Mouse (Mus musculus): Measurements from ENCODE around the gene Sbno2. TPM values are rescaled to one million over a fixed set of nuclear protein-coding genes. Genes with fewer than 3 reads are reported as not detected.
"Not testable (repeated sequence)": the region's sequence is repeated elsewhere in the genome, so short reads cannot be mapped to it uniquely, and the experiment has no call there.

The Sbno2 gene
- total RNA-seq, 2 experiments from 2014 or later: 9.2 to 20.9 TPM

DNA sequence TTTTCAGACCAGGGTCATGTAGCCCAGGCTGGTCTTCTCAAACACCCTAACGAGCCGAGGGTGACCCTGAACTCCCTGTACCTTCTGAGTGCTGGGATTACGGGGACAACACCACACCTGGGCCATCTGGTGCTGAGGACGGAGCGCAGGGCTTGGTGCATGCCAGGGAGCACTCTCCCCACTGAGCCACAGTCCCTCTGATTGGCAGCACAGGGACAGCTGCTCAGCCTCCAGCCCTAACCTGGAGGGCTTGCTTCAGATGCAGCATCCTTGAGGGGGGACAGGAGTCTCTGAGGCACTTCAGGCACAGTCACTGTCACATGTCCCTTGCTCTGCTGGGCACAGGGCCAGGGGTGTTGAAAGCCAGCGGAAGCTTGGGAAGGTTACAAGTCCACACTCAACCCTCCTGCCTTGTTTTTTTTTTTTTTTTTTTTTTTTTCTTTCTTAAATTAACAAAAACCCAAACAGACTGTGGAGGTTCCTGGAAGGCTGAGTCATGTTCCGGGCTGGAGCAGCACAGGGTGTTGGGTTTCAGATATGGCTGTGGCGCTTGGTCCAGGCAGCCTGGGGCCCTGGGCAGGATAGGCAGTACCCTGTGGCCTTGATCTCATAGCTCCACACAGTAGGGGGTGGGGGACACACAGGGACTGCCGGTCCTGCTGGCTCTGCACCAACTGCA, 34.4 kb downstream of the Sbno2 start:
- ATAC-seq (replicated peaks; ENCODE audit: low FRiP score, poor library complexity, severe bottlenecking): peak; percentile 70

DNA sequence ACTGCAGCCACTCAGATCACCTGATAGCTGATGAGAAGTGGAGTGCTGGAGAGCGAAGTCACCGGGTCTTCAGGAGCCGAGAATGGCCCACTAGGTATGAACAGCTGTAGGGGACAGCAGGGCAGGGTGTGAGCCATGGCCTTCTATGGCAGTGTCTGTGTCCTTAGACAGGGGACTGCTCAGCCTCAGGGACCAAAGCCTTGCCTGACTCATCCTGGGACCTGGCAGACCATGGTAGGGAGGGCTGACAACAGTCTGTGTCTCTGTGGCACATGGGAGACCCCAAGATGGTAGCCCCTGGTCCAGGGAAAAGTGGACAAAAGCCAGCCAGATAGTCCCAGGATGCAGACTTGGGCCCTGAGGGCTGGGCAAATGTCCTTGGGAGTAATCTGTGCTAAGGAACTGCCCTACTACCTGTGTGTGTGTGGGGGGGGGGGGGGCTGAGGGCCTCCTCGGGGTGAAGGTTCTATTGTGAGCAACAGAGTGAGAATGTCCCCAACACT, 35.4 kb downstream of the Sbno2 start:
- ATAC-seq (replicated peaks; ENCODE audit: low FRiP score, poor library complexity, severe bottlenecking): no peak

DNA sequence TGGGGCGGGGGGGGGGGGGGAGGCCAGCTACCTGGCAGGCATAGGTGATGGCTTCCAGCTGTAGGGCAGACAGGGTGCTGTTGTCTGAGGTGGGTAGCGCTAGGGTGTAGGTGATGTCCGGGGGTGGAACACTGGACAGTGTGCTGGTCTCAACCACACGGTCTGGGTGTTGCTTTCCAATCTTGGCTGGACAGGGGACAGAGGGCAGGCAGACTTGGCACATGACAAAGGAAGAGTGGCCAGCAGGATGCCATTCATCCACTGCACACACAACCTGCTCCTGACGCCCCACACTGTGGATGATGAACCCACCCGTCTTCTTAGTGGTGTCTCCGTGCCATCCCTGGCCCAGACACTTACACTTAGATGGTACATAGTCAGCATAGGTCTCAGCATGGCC, 36.1 kb downstream of the Sbno2 start:
- ATAC-seq (replicated peaks; ENCODE audit: low FRiP score, poor library complexity, severe bottlenecking): no peak

DNA sequence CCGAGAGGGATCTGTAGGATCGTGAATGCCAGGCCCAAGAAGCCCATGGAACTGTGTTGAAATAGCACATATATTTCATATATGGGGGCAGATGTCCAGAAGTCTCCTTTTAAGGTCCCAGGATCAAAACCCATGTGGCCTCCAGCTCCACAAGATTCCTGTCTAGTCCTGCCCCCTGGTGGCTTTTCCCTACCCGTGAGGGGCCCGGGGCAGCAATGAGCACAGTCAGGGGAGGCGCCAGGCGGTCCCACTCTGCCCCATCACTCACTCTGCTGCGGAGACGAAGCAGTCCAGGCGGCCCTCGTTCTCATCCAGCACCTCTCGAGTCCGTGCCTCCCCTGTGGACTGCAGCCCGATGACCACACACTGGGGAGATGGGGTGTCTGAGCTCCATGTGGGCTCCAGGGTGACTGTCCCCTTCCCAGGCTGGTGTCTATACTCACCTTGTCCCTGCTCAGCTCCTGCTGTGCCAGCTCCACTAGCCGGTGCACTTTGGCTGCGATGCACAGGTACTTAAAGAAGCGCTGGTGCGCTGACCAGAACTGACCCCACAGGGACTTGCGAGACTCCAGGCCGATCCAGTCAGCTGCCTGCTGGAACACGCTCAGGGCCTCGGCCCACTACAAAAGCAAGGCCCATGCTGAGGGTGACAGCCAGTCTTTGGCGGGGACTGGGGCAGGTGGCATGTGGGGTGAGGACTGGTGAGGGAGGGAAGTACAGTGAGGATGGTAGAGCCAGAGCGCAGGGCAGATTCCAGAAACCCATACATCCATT, 41.3 kb downstream of the Sbno2 start:
- ATAC-seq (replicated peaks; ENCODE audit: low FRiP score, poor library complexity, severe bottlenecking): no peak

DNA sequence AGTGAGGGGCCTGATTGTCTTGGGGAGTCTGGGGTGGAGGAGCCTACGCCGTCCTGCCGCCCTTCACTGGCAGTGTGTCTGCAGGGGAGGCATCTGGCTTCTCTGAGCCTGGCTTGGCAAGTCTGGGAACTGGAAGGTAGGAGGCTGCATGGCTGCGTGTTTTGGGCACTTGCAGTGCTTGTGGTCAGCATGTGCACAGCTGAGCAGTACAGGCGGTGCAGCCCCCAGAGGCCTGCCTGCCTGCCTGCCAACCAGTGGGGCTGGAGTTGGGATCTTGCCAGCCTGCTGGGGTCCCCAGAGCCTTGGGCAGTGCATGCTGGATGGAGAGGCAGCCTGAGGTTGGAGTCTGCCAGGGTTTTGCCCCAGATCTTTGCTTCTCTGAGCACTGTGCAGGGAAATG, 42.3 kb downstream of the Sbno2 start:
- no peak for ATAC-seq (replicated peaks; ENCODE audit: low FRiP score, poor library complexity, severe bottlenecking)

DNA sequence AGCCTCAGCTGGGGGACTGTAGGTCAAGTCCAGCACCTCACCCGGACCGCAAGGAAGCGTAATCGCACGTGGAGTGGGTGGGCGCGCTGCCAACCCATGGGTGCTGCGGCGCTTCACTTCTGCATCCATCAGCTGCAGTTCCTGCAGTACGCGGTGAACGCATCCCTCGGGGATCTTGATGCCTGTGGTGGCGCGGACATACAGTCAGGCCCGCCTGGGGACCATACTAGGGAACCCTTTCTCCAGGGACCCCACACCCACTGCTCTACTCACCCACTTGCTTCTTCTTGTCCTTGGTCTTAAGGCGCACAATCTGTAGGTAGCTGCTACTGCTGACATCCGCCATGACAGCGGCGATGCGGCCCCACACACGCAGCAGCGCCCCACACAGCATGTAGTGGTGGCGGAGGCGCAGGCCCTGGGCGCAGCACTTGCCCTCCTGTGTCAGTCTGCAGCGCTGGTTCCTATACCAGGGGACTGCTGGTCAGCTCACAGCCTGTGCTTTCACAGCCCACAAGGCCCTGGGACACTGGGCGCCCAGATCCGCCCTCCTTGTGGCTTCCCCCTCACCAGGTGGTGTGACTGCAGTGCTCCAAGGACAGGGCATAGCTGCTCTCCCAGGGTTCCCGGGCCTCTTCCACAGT, 47.6 kb downstream of the Sbno2 start:
- no peak for ATAC-seq (replicated peaks; ENCODE audit: low FRiP score, poor library complexity, severe bottlenecking)

DNA sequence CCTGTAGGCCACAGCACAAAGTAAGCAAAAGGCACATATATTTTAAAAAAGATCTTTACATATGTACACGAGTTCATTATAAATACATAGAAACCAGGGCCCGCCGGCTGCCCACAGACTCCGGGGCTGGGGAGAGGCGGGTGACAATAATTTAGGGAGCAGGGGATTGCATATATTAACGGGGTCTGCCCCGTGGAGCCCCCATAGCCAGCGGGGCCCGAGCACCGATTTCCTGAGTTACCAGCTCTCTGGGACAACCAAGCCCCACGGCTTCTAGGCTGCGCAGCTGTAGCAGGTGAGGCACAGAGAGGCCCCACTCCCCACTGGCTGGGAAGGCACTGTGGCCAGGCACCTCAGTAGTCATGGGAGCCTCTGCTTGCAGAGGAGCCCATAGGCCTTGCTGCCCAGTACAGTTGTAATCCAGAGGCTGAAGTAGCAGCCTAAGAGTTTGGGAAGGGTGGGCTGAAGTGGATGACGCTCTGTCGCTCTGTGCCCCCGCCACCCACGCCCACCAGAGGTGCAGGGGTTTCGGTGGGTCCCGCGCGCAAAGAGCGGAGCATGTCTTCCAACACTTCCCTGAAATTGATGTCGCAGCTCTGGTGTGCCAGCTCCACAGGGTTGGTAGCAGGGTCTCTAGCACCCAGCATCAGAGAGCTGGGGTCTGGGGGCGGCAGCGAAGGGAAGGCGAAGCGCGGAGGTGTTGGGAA, 48.2 kb downstream of the Sbno2 start:
- no peak for ATAC-seq (replicated peaks; ENCODE audit: low FRiP score, poor library complexity, severe bottlenecking)

DNA sequence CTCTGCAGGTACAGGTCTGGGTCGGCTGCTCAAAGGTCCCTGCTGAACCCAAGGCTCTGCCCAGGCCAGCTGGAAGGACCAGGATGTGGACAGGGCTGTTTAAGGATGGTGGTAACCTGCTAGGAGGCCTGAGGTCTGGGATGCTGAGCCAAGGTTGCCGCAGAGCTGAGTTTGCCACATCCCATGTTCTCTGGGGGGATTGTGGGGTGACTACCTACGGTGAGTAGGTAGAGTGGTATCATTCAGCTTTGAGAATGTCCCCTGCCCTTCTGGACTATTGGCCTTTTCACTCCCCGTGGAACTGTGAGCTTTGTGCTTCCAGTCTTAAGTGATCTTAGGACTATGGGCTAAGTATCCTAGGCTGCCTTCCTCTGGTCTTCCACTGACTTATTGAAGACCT, 48.9 kb downstream of the Sbno2 start:
- no peak for ATAC-seq (replicated peaks; ENCODE audit: low FRiP score, poor library complexity, severe bottlenecking)

DNA sequence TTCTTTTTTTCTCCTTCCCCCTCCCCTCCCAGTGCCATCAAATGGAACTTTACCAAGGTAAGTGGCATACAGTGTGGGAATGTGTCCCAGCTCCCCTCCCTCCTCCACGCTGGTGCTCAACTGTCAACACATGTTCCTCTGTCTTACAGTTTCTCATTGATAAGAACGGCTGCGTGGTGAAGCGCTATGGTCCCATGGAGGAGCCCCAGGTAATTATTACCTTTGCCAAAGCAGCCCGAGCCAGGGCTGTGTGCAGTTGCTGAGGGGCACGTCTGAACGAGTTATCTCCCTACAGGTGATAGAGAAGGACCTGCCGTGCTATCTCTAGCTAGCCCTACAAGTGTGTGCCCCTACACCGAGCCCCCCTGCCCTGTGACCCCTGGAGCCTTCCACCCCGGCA, 49.5 kb downstream of the Sbno2 start:
- ATAC-seq (replicated peaks; ENCODE audit: low FRiP score, poor library complexity, severe bottlenecking): no peak

DNA sequence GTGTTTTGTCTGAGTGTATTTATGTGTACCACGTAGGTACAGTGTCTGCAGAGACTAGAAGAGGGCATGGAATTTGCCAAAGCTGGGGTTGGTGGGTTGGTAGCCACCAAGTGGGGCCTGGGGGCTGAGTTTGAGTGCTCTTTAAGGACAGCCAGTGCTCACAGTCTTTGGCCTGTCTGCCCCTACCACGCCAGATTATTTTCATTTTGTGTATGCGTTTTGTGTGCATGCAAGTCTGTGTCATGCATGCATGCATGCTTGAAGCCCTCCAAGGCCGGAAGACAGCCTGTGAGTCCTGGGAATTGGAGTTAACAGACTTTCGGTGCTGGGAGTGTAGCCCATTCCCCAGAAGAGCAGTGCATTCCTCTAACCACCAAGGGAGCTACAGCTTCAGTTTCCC, 50.0 kb downstream of the Sbno2 start:
- ATAC-seq (replicated peaks; ENCODE audit: low FRiP score, poor library complexity, severe bottlenecking): no peak

DNA sequence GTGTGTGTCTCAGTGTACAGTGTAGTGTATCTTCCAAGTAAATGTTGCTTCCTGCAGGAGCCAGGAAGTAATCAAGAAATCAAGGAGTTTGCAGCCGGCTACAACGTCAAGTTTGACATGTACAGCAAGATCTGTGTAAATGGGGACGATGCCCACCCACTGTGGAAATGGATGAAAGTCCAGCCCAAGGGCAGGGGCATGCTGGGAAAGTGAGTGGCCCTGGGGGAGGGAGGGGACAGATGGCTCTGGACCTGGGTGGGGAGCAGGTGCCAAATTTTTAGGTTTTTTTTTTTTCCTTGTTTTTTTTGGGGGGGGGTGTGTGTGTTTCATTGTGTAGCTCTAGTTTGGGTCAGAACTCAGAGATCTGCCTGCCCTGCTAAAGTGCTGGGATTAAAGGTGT, 50.5 kb downstream of the Sbno2 start:
- not testable (repeated sequence) for ATAC-seq (replicated peaks; ENCODE audit: low FRiP score, poor library complexity, severe bottlenecking)

DNA sequence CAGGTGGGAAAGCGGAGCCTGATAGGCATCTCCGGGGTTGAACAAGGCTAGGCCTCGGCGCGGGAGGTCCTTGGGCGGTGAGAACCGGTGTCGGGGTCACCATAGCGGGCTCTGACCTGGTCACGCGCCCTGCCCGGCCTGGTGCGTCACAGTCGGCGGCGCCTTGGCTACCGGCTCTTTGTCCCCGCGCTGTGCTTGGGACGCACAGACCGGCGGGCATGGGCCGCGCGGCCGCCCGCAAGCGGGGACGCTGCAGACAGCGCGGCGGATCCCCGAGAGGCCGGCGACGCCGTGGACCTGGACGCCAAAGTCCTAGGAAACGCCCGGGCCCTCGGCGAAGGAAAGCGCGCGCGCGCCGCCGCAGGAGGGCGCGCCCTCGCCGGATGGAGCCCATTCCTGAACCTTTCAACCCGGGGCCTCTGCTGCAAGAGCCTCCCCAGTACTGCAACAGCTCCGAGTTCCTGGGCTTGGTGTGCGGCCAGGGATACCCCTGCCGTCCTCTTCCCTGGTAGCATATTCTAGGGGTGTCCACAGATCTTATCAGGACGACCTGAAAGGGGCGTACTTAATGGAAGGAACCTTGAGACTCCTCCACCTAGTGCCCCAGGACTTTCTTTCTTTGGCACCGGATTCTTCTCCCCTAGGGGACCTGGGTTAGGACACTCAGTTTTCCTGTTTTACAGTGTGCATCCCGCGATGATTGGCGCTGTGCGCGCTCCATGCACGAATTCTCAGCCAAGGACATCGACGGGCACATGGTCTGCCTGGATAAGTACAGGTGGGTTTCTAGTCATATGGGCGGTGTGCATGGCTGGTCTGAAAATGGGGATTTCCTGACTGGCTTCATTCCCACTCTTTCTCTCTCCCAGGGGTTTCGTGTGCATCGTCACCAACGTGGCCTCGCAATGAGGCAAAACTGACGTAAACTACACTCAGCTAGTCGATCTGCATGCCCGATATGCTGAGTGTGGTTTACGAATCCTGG, 51.2 kb downstream of the Sbno2 start:
- ATAC-seq (replicated peaks; ENCODE audit: low FRiP score, poor library complexity, severe bottlenecking): peak; percentile 41

DNA sequence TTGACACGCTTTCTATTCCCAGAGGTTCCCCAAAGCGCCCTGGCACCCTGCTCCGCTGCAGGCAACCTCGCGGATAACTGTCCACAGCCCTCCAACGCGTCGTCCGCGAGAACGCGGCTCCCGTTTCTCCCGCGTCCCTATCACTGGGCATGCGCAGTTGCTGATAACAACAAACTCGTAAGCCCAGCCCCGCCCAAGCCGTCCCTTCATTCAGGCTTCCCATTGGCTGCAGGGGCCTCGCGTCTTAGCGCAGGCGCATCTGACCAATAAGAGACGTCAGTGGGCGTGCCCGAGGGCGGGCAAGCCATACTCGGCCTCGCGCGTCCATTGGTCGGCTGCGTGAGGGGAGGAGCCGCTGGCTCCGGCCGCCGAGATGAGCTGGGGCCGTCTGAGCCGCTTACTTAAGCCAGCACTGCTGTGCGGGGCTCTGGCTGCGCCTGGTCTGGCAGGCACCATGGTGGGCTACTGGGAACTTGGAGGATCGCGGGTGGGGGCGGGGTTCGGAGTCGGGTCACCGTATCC, 52.1 kb downstream of the Sbno2 start:
- ATAC-seq (replicated peaks; ENCODE audit: low FRiP score, poor library complexity, severe bottlenecking): peak; percentile 89

DNA sequence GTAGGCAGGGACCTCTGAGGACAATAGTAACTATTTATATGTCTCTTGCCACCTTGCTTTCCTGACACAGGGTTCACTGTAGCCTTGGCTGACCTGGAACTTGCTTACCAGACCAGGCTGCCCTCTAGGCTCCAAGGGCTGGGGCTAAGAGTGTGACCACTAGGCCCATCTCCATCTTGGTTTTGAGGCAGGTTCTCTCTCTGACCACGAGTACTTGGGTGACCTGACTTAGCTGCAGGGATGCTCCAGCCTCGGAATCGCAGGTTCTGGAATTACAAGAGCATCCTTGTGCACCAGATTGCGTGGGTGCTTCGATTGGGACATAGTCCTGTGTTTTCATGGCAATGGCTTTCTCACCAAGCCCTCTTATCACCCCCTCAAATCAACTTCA, 53.0 kb downstream of the Sbno2 start:
- ATAC-seq (replicated peaks; ENCODE audit: low FRiP score, poor library complexity, severe bottlenecking): no peak

DNA sequence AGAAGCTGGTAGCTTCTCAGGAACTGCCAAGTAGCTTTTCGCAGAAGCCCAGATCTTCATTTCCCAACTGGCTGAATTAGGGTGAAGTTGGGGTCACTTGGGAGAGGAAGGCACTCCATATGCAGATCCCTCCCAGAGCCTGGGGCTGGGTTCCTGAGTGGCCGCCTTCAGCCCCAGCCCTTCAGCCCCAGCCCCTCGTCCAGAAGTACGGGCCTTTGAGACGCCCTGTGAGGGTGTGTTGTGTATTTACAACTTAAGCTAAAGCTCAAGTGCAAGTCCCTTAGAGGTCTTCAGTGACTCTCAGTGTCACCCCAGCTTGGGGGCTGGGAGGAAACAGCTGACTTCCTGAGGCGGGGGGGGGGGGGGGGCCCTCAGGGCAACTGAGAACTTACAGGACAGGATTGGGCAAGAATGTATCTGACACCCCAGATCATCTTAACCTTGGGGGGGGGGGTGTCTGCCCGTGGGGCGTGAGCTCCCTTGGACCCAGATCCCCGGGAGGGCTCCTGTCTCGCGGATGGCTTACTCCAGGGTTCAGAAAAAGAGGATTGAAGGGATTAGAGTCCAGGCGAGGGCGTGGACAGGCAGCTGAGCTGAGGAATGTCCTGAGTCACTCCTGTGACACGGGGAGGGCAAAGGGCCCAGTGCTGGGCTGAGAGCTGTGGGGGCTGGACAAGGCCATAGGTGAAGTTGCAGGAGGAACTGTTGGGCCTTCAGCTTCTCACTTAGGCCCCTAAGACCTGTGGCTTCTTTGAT, 53.6 kb downstream of the Sbno2 start:
- ATAC-seq (replicated peaks; ENCODE audit: low FRiP score, poor library complexity, severe bottlenecking): no peak

DNA sequence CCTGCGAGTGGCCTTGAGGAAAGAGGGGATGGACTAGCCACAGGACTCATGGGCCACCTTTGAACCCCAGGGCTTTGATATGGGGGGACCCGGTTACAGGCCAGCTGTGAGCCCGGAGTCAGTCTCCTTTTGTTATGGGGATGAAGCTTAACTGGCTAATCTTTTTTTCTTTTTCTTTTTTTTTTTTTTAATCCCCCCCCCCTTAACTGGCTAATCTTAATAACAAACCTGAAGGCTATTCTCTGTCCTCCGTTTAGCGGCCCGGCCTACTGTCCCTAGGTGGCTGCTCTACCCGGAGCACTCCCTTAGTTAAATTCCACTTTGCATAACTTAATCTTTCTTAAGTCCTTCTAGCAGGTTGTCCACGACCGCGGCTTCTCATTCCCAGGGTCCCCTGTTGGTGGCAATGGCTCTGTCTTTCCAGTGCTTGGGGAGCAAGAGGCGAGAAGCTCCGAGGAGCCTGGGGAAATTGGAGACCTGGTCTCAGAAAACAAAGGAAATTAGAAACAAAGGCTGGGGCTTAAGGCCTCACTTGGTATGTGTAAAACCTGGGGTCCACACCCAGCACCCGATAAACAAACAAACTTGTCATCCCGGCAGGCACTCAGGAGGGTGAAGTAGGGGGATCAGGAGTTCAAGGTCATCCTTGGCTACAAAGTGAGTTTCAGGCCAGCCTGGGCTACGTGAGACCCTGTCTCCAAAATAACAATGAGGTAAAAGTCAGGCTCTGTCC, 54.3 kb downstream of the Sbno2 start:
- ATAC-seq (replicated peaks; ENCODE audit: low FRiP score, poor library complexity, severe bottlenecking): no peak

DNA sequence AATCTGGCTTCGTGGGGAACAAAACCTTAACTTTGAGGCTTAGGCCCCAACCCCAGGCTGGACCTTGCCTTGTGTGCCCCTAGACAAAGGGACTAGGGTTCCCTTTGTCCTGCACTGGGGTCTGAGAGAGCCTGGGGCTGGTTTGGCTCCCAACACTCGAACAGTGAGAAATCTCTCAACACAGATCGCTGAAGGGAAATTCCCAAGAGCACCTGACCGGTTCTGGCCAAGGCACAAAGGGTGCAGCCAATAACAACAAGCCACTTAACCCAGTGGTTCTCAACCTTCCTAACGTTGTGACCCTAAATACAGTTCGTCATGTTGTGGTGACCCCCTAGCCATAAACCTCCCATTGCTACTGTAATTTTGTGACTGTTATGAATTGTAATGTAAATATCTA, 55.1 kb downstream of the Sbno2 start:
- ATAC-seq (replicated peaks; ENCODE audit: low FRiP score, poor library complexity, severe bottlenecking): no peak

DNA sequence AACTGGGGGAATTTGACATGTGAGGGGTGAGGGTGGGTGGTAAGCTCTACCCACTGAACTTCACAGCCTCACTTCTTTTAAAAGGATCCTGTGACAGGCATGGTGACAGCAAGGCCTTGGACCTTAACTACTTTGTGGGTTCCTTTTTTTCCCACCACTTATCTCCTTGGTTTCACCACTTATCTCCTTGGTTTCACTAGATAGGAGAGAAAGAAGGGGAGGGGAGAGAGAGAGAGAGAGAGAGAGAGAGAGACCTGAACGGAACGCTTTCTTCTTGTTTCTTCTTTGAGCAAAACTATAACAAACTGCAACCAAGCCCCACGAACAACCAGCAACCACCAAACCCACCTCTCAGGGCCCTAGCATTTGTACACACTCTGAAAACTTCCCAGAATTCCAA, 56.5 kb downstream of the Sbno2 start:
- ATAC-seq (replicated peaks; ENCODE audit: low FRiP score, poor library complexity, severe bottlenecking): no peak
